In the genomic region with DNA sequence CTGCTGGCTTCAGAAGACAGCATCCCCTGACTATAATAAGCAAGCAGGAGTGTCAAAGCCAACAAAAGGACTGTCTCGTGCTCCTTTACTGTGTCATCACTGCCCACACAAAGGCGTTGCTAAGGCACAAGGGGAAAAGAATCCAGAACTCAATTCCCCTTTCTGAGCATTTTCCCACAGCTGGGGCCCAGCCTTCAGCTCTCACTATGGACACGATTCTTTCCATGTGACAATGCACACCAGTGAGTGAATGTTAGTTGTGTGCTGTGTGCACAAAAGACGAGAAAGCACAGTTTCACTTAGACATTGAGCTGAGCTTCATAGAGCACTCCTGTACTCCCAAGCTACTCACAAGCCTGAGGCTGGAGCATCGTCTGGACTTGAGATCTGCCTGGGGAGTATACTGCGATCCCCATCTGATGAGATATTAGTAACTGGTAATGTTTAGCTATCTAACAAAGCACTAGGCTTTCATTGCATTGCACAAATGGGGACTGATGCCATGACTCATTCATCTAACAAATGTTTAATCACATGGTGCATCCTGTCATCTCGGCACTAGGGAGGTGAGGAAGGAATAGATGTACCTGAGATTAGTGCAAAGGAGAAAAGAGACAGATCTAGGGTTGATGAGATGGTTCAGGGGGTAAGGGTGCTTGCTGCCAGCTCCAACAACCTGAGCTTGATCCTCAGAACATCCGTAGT, we compare ENCODE assay signal across 7 mouse cellular contexts. TPM values are rescaled to one million over a fixed set of nuclear protein-coding genes. Genes with fewer than 3 reads are reported as not detected.
DNase-seq lines count a peak whose midpoint lies in the region; ATAC-seq and TF ChIP-seq lines count a peak whose summit lies in the region.

No protein-coding gene starts in this region.

- no peaks in the 10 kb centered on the region for H3K36me3 ChIP-seq in forebrain, embryonic 16.5 days (ENCODE audit: control insufficient read depth, insufficient read depth)
- H3K36me3 ChIP-seq in neural tube, embryonic 12.5 days, result no peaks in the 10 kb centered on the region
- H3K36me3 ChIP-seq in stomach, postnatal 0 days (ENCODE audit: control insufficient read depth, insufficient read depth, low read length), result no peaks in the 10 kb centered on the region

- no peak for TF ChIP-seq EP300 in stomach, postnatal 0 days (optimal IDR thresholded peaks at IDR 0.05)

- no peak overlapping the region for H3K4me3 ChIP-seq in forebrain, embryonic 16.5 days (replicated peaks; ENCODE audit: low read length)
- no peak overlapping the region for H3K4me3 ChIP-seq in left cerebral cortex, adult 2 months
- no peak overlapping the region for H3K4me3 ChIP-seq in neural tube, embryonic 12.5 days
- no peak overlapping the region for H3K4me3 ChIP-seq in stomach, postnatal 0 days (ENCODE audit: low read depth, low read length)

- DNase-seq in embryo, embryonic 11.5 days (ENCODE audit: low read depth, low spot score), result peak; percentile 37
- DNase-seq in left cerebral cortex, adult 2 months (ENCODE audit: extremely low spot score in 1 of 2, low spot score in 2 of 2), result peak; percentile 32 to 44
- DNase-seq in cerebellum, postnatal 25 days, result no peak
- DNase-seq in stomach, postnatal 0 days (ENCODE audit: low spot score), result no peak
- no peak for DNase-seq in adipocyte (ENCODE audit: low spot score)

- no peak overlapping the region for H3K9ac ChIP-seq in forebrain, embryonic 16.5 days (replicated peaks; ENCODE audit: low read depth, low read length)
- no peak overlapping the region for H3K9ac ChIP-seq in neural tube, embryonic 12.5 days
- H3K9ac ChIP-seq in stomach, postnatal 0 days (ENCODE audit: low read length), result no peak overlapping the region

- H3K4me2 ChIP-seq in forebrain, embryonic 16.5 days (ENCODE audit: low read length), result no peak overlapping the region
- no peak overlapping the region for H3K4me2 ChIP-seq in neural tube, embryonic 12.5 days (replicated peaks)
- H3K4me2 ChIP-seq in stomach, postnatal 0 days (replicated peaks; ENCODE audit: low read depth), result no peak overlapping the region

- ATAC-seq in forebrain, embryonic 16.5 days, result peak; percentile 61
- peak; percentile 91 for ATAC-seq in neural tube, embryonic 12.5 days (ENCODE audit: low FRiP score, low read depth)
- no peak for ATAC-seq in stomach, postnatal 0 days (ENCODE audit: low FRiP score, low TSS enrichment)

- no peaks in the 10 kb centered on the region for H3K27me3 ChIP-seq in forebrain, embryonic 16.5 days (replicated peaks; ENCODE audit: control insufficient read depth, insufficient read depth, low read length)
- no peaks in the 10 kb centered on the region for H3K27me3 ChIP-seq in neural tube, embryonic 12.5 days (replicated peaks)
- no peaks in the 10 kb centered on the region for H3K27me3 ChIP-seq in stomach, postnatal 0 days (ENCODE audit: control insufficient read depth, insufficient read depth, low read length)

- TF ChIP-seq CTCF in left cerebral cortex, adult 2 months (IDR thresholded peaks at IDR 0.05), result no peak
- no peak for TF ChIP-seq CTCF in stomach, postnatal 0 days (IDR thresholded peaks at IDR 0.05; ENCODE audit: low read depth)

- intact Hi-C loops in left cerebral cortex, adult 2 months (cut with DNase I), result no loop called here

- H3K4me1 ChIP-seq in forebrain, embryonic 16.5 days (replicated peaks; ENCODE audit: control insufficient read depth, insufficient read depth, low read length), result peaks cover 9% of the 10 kb centered on the region
- H3K4me1 ChIP-seq in neural tube, embryonic 12.5 days, result peaks cover 30% of the 10 kb centered on the region
- no peaks in the 10 kb centered on the region for H3K4me1 ChIP-seq in stomach, postnatal 0 days (replicated peaks; ENCODE audit: control insufficient read depth, insufficient read depth)

- 21% methylated on average over 8 of the region's 8 CpGs for WGBS in forebrain, embryonic 16.5 days
- WGBS in neural tube, embryonic 12.5 days, result 25% methylated on average over 8 of the region's 8 CpGs
- WGBS in stomach, postnatal 0 days, result 51% methylated on average over 8 of the region's 8 CpGs

- peak overlapping the region; percentile 6; the same call in 1 of the 2 replicates for H3K27ac ChIP-seq in forebrain, embryonic 16.5 days (ENCODE audit: low read length)
- peak overlapping the region; percentile 59 for H3K27ac ChIP-seq in left cerebral cortex, adult 2 months
- H3K27ac ChIP-seq in neural tube, embryonic 12.5 days, result peak overlapping the region; percentile 33; the same call in 1 of the 2 replicates
- H3K27ac ChIP-seq in stomach, postnatal 0 days (replicated peaks), result no peak overlapping the region

- no peaks in the 10 kb centered on the region for H3K9me3 ChIP-seq in forebrain, embryonic 16.5 days (ENCODE audit: control insufficient read depth, low read length)
- H3K9me3 ChIP-seq in neural tube, embryonic 12.5 days, result no peaks in the 10 kb centered on the region
- H3K9me3 ChIP-seq in stomach, postnatal 0 days (ENCODE audit: control insufficient read depth, low read length), result no peaks in the 10 kb centered on the region

RNA-seq across cellular contexts. Expression of gene Cdc42se2, which starts 25.5 kb away (rescaled TPM):
- 184 and 205 TPM in 2 replicates for polyA plus RNA-seq in forebrain, embryonic 16.5 days (2015; fragmentation: Nextera tagmentation; extraction: Ambion mirVana)
- 100 to 1,000 TPM; 122 to 126 TPM for total RNA-seq in left cerebral cortex, adult 2 months (2021)
- 184 and 186 TPM in 2 replicates for polyA plus RNA-seq in neural tube, embryonic 12.5 days (2016; fragmentation: Nextera tagmentation; extraction: Ambion mirVana)
- polyA plus RNA-seq in stomach, postnatal 0 days (2015; fragmentation: Nextera tagmentation; extraction: Ambion mirVana), result 30.6 and 32.3 TPM in 2 replicates

RNA-seq across cellular contexts. Expression of gene Lyrm7, which starts 47.8 kb away (rescaled TPM):
- 14.2 and 17.6 TPM in 2 replicates for polyA plus RNA-seq in forebrain, embryonic 16.5 days (2015; fragmentation: Nextera tagmentation; extraction: Ambion mirVana)
- total RNA-seq in left cerebral cortex, adult 2 months (2021), result 10 to 100 TPM; 25.8 to 27.2 TPM
- polyA plus RNA-seq in neural tube, embryonic 12.5 days (2016; fragmentation: Nextera tagmentation; extraction: Ambion mirVana), result 7.4 and 8.7 TPM in 2 replicates
- 4.5 and 4.8 TPM in 2 replicates for polyA plus RNA-seq in stomach, postnatal 0 days (2015; fragmentation: Nextera tagmentation; extraction: Ambion mirVana)

RNA-seq across cellular contexts. Expression of gene Hint1, which starts 53.2 kb away (rescaled TPM):
- 685 and 697 TPM in 2 replicates for polyA plus RNA-seq in forebrain, embryonic 16.5 days (2015; fragmentation: Nextera tagmentation; extraction: Ambion mirVana)
- total RNA-seq in left cerebral cortex, adult 2 months (2021), result 100 to 1,000 TPM; 234 to 245 TPM
- polyA plus RNA-seq in neural tube, embryonic 12.5 days (2016; fragmentation: Nextera tagmentation; extraction: Ambion mirVana), result 653 and 677 TPM in 2 replicates
- 745 and 824 TPM in 2 replicates for polyA plus RNA-seq in stomach, postnatal 0 days (2015; fragmentation: Nextera tagmentation; extraction: Ambion mirVana)

Comparison
In these comparisons a context has a peak if more than half of its experiments do, and no peak if none do; other contexts are left out.
1. DNase-seq: peak in embryo, embryonic 11.5 days (single experiment) and left cerebral cortex, adult 2 months (2 of 2); none in cerebellum, postnatal 25 days (0 of 2), stomach, postnatal 0 days (single experiment) and adipocyte (single experiment).